Mouse (Mus musculus) intestine, postnatal 0 days (tissue): ENCODE measurements around the gene Aig1. TPM values are rescaled to one million over a fixed set of nuclear protein-coding genes. Genes with fewer than 3 reads are reported as not detected.

ENCODE experiments used
- ATAC-seq: fragments of 200-750 bp; cut with Nextera tagmentation; 2 replicates; pipeline ENCODE4 v1.8.0; 2017; ENCODE audit warnings: mild to moderate bottlenecking, moderate TSS enrichment, moderate library complexity
- H3K27ac ChIP-seq: fragments of 300-500 bp; sonication (generic); 2 replicates; pipeline ENCODE4 v1.5.1; 2014; ENCODE audit warnings: mild to moderate bottlenecking, low read depth, low read length, moderate library complexity
- H3K27me3 ChIP-seq: fragments of 300-500 bp; sonication (generic); replicated peaks from 2 replicates; pipeline ENCODE4 v1.6.1; 2014; ENCODE audit warnings: low read length, mixed read lengths; ENCODE audit not compliant: control insufficient read depth, insufficient read depth
- H3K36me3 ChIP-seq: fragments of 300-500 bp; sonication (generic); 2 replicates; pipeline ENCODE4 v1.6.1; 2014; ENCODE audit warnings: mild to moderate bottlenecking, moderate library complexity; ENCODE audit not compliant: control insufficient read depth, insufficient read depth
- H3K4me1 ChIP-seq: fragments of 300-500 bp; sonication (generic); replicated peaks from 2 replicates; pipeline ENCODE4 v1.6.1; 2014; ENCODE audit warnings: antibody characterized with exemption, low read length, mixed read lengths; ENCODE audit not compliant: control insufficient read depth, insufficient read depth
- H3K4me2 ChIP-seq: fragments of 300-500 bp; sonication (generic); replicated peaks from 2 replicates; pipeline ENCODE4 v1.6.1; 2014; ENCODE audit warnings: low read depth, mild to moderate bottlenecking, moderate library complexity
- H3K4me3 ChIP-seq: fragments of 300-500 bp; sonication (generic); 2 replicates; pipeline ENCODE4 v1.5.1; 2014; ENCODE audit warnings: low read depth, low read length
- H3K9ac ChIP-seq: fragments of 300-500 bp; sonication (generic); 2 replicates; pipeline ENCODE4 v1.6.1; 2014; ENCODE audit warnings: mild to moderate bottlenecking, low read depth, low read length
- H3K9me3 ChIP-seq: fragments of 300-500 bp; sonication (generic); 2 replicates; pipeline ENCODE4 v1.6.1; 2016; ENCODE audit warnings: mixed run types; ENCODE audit not compliant: control insufficient read depth
- CTCF ChIP-seq: sonication (generic); IDR thresholded peaks from 2 replicates; pipeline ENCODE4 v1.5.1; 2016; ENCODE audit warnings: low read depth, mild to moderate bottlenecking, control low read depth, antibody characterized with exemption, moderate library complexity
- WGBS: fragments of 180-500 bp; shearing (Covaris S2); extraction: QIAGEN DNeasy Blood & Tissue Kit; methylation state at CpG from one replicate; pipeline ENCODE4 v1.1.7; 2014; 5-methylcytosine and 5-hydroxymethylcytosine counted together
- polyA plus RNA-seq: library from polyadenylated mRNA; unstranded; fragments of >200 nt; fragmentation: Nextera tagmentation; extraction: Ambion mirVana; gene quantifications from 2 replicates; pipeline ENCODE4 v1.2.1, GENCODE M21; 2015

The Aig1 gene
- polyA plus RNA-seq, 1 experiment from 2014 or later: 88.3 TPM

GRCm38 (mm10) chr10:13623735-13624134 is 245.0 kb downstream of the Aig1 start:
- ATAC-seq: no peak
- Histone ChIP-seq H3K9ac (no peak overlapping the region), H3K4me2 (no peak overlapping the region), H3K4me1 (no peaks in the 10 kb centered on the region), H3K9me3 (no peaks in the 10 kb centered on the region), H3K4me3 (no peak overlapping the region), H3K27ac (no peak overlapping the region), H3K36me3 (no peaks in the 10 kb centered on the region), H3K27me3 (no peaks in the 10 kb centered on the region)
- no peak for TF ChIP-seq CTCF
- 82% methylated on average over 5 of the region's 5 CpGs for WGBS

- whole genome bisulfite sequencing: 66% methylated on average over 2 of the region's 2 CpGs
- TF ChIP-seq CTCF: no peak
- Histone ChIP-seq H3K36me3 (no peaks in the 10 kb centered on the region), H3K9ac (no peak overlapping the region), H3K4me1 (no peaks in the 10 kb centered on the region), H3K4me2 (no peak overlapping the region), H3K27ac (no peak overlapping the region), H3K9me3 (0 out of 2 replicates have a peak, but pooled peaks cover 2% of the 10 kb centered on the region), H3K4me3 (no peak overlapping the region), H3K27me3 (no peaks in the 10 kb centered on the region)
- ATAC-seq: no peak
Measured at GRCm38 (mm10) chr10:13600926-13601325, 267.9 kb downstream of the Aig1 start.

- H3K9ac ChIP-seq: no peak overlapping the region
- H3K27me3 ChIP-seq: no peaks in the 10 kb centered on the region
- H3K9me3 ChIP-seq: 0 out of 2 replicates have a peak, but pooled peaks cover 2% of the 10 kb centered on the region
- no peak overlapping the region for H3K27ac ChIP-seq
- no peak overlapping the region for H3K4me3 ChIP-seq
- H3K4me1 ChIP-seq: no peaks in the 10 kb centered on the region
- TF ChIP-seq CTCF: no peak
- no peak overlapping the region for H3K4me2 ChIP-seq
- 75% methylated on average over 8 of the region's 8 CpGs for WGBS
- ATAC-seq: no peak
- H3K36me3 ChIP-seq: no peaks in the 10 kb centered on the region
Measured at GRCm38 (mm10) chr10:13597491-13597890, 271.3 kb downstream of the Aig1 start.

Other genes starting within 250 kb of the Aig1 start
- 3.5 and 3.8 TPM in 2 replicates for gene Hivep2, start 97.1 kb upstream of the Aig1 start, polyA plus RNA-seq